Mouse (Mus musculus) urinary bladder, adult 18-20 months (tissue): ENCODE measurements around the gene Fancf.

Experiments used
- DNase-seq, 2 experiments: peaks; one replicate each; pipeline ENCODE4 v3.0.0; 2022; ENCODE audit warnings: low spot score in 2 of 2, mixed read lengths in 2 of 2

The Fancf gene

GRCm38 (mm10) chr7:51840515-51840914 lies 21.6 kb downstream of the Fancf start:
- no peak for DNase-seq

GRCm38 (mm10) chr7:51831917-51832316 lies 30.1 kb downstream of the Fancf start:
- DNase-seq = no peak

- DNase-seq = no peak
Measured at GRCm38 (mm10) chr7:51823562-51824338, 38.3 kb downstream of the Fancf start.

- DNase-seq = no peak
Measured at GRCm38 (mm10) chr7:51821467-51821866, 40.6 kb downstream of the Fancf start.

GRCm38 (mm10) chr7:51819891-51820290 lies 42.2 kb downstream of the Fancf start:
- no peak for DNase-seq

GRCm38 (mm10) chr7:51818251-51818974 lies 43.7 kb downstream of the Fancf start:
- no peak for DNase-seq

- DNase-seq = no peak
Measured at GRCm38 (mm10) chr7:51816283-51816839, 45.7 kb downstream of the Fancf start.

- DNase-seq = no peak
Measured at GRCm38 (mm10) chr7:51815473-51816282, 46.4 kb downstream of the Fancf start.
